Mouse (Mus musculus): ENCODE measurements at regions not wholly inside any gene's neighbourhood (a gene's known extent, or its start where the extent isn't known, plus 50 kb on each side); places are given as distances from the start of the nearest gene placed in this dataset.
A peak's percentile ranks its signal among the peaks of the same experiment; 100 is the strongest.

DNA sequence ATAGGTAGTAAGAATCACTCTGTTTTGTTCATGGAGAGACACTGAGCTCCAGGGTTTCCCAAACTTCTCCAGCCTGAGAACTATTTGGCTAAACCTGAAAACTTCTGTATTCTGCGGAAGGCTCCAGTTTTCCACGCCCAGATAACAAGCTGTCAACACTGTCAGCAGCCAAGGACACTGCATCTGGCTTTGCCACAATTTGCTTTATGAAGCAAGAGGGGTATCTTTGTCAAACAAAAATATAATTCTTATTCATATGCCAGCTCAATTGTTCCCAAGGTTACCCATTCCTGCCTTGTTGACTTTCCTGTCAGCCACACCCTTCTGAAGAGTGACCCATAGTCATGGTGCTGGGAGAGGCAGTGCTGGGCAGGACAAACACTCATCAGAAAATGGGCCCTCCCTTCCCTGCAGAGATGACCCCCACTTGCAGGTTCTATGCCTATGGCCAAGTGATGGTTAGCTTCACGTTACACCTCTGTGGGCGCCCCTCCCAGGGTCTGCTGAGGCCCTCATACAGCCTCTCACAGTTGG is 64.9 kb upstream of the Bod1 start:
- H3K36me3 ChIP-seq: no peaks in the 10 kb centered on the region
- no peaks in the 10 kb centered on the region for H3K9me3 ChIP-seq
- H3K27ac ChIP-seq (replicated peaks): no peak overlapping the region
- ATAC-seq (ENCODE audit: low FRiP score, low read depth): no peak
- no peak overlapping the region for H3K9ac ChIP-seq (replicated peaks)
- H3K4me2 ChIP-seq (replicated peaks): no peak overlapping the region
- no peaks in the 10 kb centered on the region for H3K27me3 ChIP-seq
- 86% methylated on average over 4 of the region's 4 CpGs for WGBS
- H3K4me1 ChIP-seq: peaks cover 24% of the 10 kb centered on the region
- no peak overlapping the region for H3K4me3 ChIP-seq

DNA sequence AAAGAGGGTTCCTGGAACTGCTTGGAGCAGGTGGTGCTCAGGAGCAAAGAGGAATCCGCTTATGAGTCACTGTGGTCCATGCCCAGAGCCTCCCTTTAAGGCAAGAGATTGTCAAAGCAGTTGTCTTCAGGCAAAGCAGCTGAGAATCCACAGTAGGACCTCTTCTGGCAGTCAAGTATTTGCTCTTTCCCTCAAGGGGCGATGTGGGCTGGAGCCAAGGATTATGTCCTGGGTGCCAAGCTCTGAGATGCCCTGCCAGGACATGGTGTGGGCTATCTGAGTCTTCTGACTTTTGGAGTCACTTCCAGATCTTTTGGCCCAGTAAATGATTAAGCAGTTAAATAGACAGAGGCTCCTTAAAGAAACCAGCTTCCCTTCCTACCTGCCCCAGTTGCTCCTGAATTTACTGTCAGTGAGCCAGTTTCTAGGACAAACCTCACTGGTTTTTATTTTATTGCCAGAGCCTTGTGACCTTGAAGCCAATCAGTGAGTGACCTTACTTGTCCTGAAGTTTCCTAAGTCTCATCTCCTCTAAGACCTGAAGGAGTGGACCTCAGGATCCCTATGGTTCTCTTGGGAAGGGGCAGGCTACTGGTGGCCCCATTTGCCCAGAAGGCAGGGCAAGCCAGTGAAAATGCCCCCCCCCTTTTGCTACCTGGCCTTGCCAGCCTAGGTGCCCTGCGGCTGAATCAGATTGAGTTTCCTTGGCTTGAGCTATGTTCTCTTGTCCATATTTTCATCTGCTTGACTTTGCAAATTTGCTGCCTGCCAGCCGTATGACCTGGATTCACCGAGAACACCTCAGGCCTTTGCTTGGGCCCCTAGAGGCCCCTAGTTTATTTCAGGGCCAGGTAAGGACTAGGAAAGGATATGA is 66.7 kb upstream of the Bod1 start:
- Histone ChIP-seq H3K9me3 (no peaks in the 10 kb centered on the region), H3K27me3 (no peaks in the 10 kb centered on the region), H3K4me3 (no peak overlapping the region), H3K4me2 (replicated peaks) (no peak overlapping the region), H3K9ac (replicated peaks) (no peak overlapping the region), H3K4me1 (peaks cover 13% of the 10 kb centered on the region), H3K36me3 (no peaks in the 10 kb centered on the region), H3K27ac (replicated peaks) (no peak overlapping the region)
- no peak for ATAC-seq (ENCODE audit: low FRiP score, low read depth)
- 88% methylated on average over 5 of the region's 5 CpGs for WGBS

GRCm38 (mm10) chr11:31740409-31740808 is 68.7 kb upstream of the Bod1 start:
- H3K27ac ChIP-seq (replicated peaks): no peak overlapping the region
- H3K9me3 ChIP-seq: no peaks in the 10 kb centered on the region
- no peak overlapping the region for H3K9ac ChIP-seq (replicated peaks)
- WGBS: 77% methylated on average over 5 of the region's 5 CpGs
- no peak overlapping the region for H3K4me3 ChIP-seq
- peaks cover 10% of the 10 kb centered on the region for H3K4me1 ChIP-seq
- H3K4me2 ChIP-seq (replicated peaks): no peak overlapping the region
- no peaks in the 10 kb centered on the region for H3K36me3 ChIP-seq
- ATAC-seq (ENCODE audit: low FRiP score, low read depth): no peak
- H3K27me3 ChIP-seq: no peaks in the 10 kb centered on the region

GRCm38 (mm10) chr11:31742160-31742559 is 70.5 kb upstream of the Bod1 start:
- WGBS: 11% methylated on average over 1 of the region's 1 CpGs
- Histone ChIP-seq H3K4me1 (peaks cover 16% of the 10 kb centered on the region), H3K27me3 (0 out of 2 replicates have a peak, but pooled peaks cover 5% of the 10 kb centered on the region)

DNA sequence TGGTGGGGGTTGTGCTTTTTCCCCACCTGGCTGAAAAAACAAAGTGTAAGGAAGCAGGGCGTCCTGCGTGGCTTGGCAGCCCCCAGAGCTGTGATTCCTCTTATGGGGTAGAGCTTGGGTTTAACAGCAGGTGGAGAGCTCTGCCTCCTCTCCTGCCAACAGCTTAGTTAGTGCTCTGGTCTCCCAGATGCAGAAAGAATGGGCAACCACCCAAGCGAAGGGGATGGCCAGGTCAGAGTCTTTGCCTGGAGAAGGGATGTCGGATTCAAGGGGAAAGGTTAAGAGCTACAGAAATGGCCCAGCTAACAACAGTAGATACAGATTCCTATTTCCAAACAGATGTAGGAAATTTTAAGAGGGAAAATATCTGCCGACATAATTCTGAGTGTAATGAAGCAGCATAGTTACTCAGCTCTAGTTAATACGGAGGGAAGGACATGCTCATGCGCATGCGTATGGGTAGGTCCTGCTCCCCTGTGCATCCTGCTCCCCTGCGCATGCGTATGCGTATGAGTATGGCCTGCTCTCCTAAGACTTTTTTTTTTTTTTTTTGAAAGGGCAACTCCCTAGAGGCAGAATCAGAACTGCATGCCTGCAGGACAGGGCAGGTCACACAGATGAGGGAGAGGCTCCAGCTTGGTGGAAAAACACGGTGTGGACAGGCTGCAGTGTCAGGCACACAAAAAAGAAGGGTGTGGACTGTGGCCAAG is 72.5 kb upstream of the Bod1 start:
- WGBS: 77% methylated on average over 12 of the region's 12 CpGs
- no peak overlapping the region for H3K4me2 ChIP-seq (replicated peaks)
- H3K9me3 ChIP-seq: no peaks in the 10 kb centered on the region
- 0 out of 2 replicates have a peak, but pooled peaks cover 5% of the 10 kb centered on the region for H3K27me3 ChIP-seq
- no peak overlapping the region for H3K27ac ChIP-seq (replicated peaks)
- H3K36me3 ChIP-seq: no peaks in the 10 kb centered on the region
- H3K4me3 ChIP-seq: no peak overlapping the region
- peaks cover 19% of the 10 kb centered on the region for H3K4me1 ChIP-seq
- ATAC-seq (ENCODE audit: low FRiP score, low read depth): no peak
- no peak overlapping the region for H3K9ac ChIP-seq (replicated peaks)

More at GRCm38 (mm10) chr11:31742160-31742559, 70.5 kb upstream of the Bod1 start:
- H3K4me2 ChIP-seq (replicated peaks): no peak overlapping the region
- no peak overlapping the region for H3K4me3 ChIP-seq
- no peaks in the 10 kb centered on the region for H3K9me3 ChIP-seq
- H3K27ac ChIP-seq (replicated peaks): no peak overlapping the region
- H3K36me3 ChIP-seq: no peaks in the 10 kb centered on the region
- ATAC-seq (ENCODE audit: low FRiP score, low read depth): no peak
- no peak overlapping the region for H3K9ac ChIP-seq (replicated peaks)

DNA sequence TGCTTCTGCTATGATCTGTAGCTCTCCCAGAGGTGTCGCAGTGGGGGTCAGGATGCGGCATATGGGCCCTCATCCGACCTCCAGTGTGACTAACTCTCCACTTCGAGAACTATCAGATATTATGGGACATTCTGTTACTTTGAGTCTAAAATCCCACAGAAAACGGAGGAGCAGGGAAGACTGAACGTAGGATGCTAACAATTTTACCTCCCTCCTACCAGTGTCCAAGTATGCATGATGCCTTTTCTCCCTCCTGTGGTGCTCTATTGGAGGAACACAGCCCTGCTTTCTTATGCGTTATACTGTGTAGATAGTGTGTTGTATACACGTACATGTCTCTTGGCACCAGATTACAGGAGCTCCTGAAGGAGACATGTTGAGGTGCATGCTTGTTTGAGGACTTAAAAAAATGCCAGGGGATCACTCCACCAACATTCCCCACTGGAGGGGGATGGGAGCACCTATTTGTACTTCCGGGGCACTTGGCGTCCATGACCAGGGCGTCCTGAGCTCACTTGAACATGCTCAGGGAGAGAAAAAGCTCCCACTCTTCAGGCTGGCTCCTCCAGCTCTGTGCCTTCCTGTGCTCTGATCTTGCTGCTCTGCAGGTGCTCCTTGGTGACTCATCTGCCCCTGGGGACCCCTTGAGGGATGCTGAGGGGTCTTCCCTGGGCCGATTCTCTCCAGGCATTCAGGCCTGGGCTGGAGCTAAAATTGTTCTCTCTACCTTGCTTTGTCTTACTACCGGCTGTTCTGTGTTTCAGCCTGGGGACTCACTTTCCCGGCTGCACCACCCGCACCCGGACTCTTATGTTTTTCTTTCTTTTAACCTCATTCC is 73.6 kb upstream of the Bod1 start:
- peaks cover 19% of the 10 kb centered on the region for H3K4me1 ChIP-seq

GRCm38 (mm10) chr11:31745866-31746248 is 74.2 kb upstream of the Bod1 start:
- 25% methylated on average over 5 of the region's 5 CpGs for WGBS
- peaks cover 19% of the 10 kb centered on the region for H3K4me1 ChIP-seq
- H3K36me3 ChIP-seq: no peaks in the 10 kb centered on the region
- no peak overlapping the region for H3K9ac ChIP-seq (replicated peaks)
- no peak overlapping the region for H3K4me2 ChIP-seq (replicated peaks)
- 0 out of 2 replicates have a peak, but pooled peaks cover 5% of the 10 kb centered on the region for H3K27me3 ChIP-seq
- ATAC-seq (ENCODE audit: low FRiP score, low read depth): no peak
- H3K27ac ChIP-seq (replicated peaks): no peak overlapping the region
- no peak overlapping the region for H3K4me3 ChIP-seq
- H3K9me3 ChIP-seq: no peaks in the 10 kb centered on the region

More for the DNA sequence above, 73.6 kb upstream of the Bod1 start:
- Histone ChIP-seq H3K27me3 (0 out of 2 replicates have a peak, but pooled peaks cover 5% of the 10 kb centered on the region), H3K4me2 (replicated peaks) (no peak overlapping the region), H3K4me3 (no peak overlapping the region), H3K9ac (replicated peaks) (no peak overlapping the region), H3K9me3 (no peaks in the 10 kb centered on the region), H3K27ac (replicated peaks) (no peak overlapping the region), H3K36me3 (no peaks in the 10 kb centered on the region)
- no peak for ATAC-seq (ENCODE audit: low FRiP score, low read depth)
- 55% methylated on average over 16 of the region's 16 CpGs for WGBS

DNA sequence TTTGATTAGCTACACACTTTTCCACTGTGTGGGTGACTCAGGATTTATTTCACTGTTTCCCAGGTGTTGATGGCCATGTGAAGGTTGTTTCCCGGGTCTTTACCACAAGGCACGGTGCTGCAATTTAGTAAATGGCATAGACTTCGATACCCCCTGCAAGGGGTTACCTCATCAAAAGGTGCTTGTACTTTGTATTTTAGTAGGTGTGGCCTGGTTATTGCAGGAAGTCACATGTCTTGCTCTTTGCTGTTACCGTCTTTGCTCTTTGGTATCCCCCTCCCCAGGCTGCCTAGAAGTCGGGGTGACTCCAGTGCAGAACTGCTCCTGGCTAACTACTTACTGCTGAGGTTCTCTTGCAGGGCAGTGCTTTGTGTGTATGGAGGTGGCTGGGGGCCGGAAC is 74.8 kb upstream of the Bod1 start:
- no peak overlapping the region for H3K4me3 ChIP-seq
- no peaks in the 10 kb centered on the region for H3K9me3 ChIP-seq
- H3K4me1 ChIP-seq: peaks cover 19% of the 10 kb centered on the region
- 0 out of 2 replicates have a peak, but pooled peaks cover 5% of the 10 kb centered on the region for H3K27me3 ChIP-seq
- H3K36me3 ChIP-seq: no peaks in the 10 kb centered on the region
- no peak overlapping the region for H3K27ac ChIP-seq (replicated peaks)
- H3K9ac ChIP-seq (replicated peaks): no peak overlapping the region
- ATAC-seq (ENCODE audit: low FRiP score, low read depth): no peak
- no peak overlapping the region for H3K4me2 ChIP-seq (replicated peaks)
- 87% methylated on average over 6 of the region's 6 CpGs for WGBS

DNA sequence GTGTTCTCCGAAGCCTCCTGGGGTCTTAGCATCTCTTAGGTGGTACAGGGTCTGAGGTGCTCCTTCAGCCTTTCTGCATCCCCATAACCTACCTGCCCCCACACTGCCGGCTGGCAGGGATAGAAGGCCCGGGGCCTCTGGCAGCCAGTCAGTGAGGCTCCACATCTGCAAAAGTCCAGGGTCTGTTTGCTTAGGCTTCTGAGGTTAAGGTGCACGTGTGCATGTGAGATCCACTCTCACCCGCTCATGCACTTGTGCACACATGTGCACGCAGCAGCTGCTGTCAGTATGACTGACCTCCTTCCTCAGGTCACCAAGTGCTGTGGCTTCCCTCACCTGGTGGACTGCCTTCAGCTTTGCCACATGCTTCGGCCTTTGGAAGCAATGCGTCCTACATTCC is 75.3 kb upstream of the Bod1 start:
- 74% methylated on average over 8 of the region's 8 CpGs for WGBS
- Histone ChIP-seq H3K9ac (replicated peaks) (no peak overlapping the region), H3K27me3 (0 out of 2 replicates have a peak, but pooled peaks cover 5% of the 10 kb centered on the region), H3K9me3 (no peaks in the 10 kb centered on the region), H3K4me3 (no peak overlapping the region), H3K4me1 (peaks cover 19% of the 10 kb centered on the region), H3K4me2 (replicated peaks) (no peak overlapping the region), H3K36me3 (no peaks in the 10 kb centered on the region), H3K27ac (replicated peaks) (no peak overlapping the region)
- no peak for ATAC-seq (ENCODE audit: low FRiP score, low read depth)

- H3K27me3 ChIP-seq: 0 out of 2 replicates have a peak, but pooled peaks cover 5% of the 10 kb centered on the region
- no peaks in the 10 kb centered on the region for H3K9me3 ChIP-seq
- H3K27ac ChIP-seq (replicated peaks): 0 out of 2 replicates have a peak overlapping the region, but pooled peaks have one; percentile 42
- H3K4me2 ChIP-seq (replicated peaks): no peak overlapping the region
- no peak for ATAC-seq (ENCODE audit: low FRiP score, low read depth)
- no peaks in the 10 kb centered on the region for H3K36me3 ChIP-seq
- no peak overlapping the region for H3K9ac ChIP-seq (replicated peaks)
- 58% methylated on average over 5 of the region's 5 CpGs for WGBS
- H3K4me3 ChIP-seq: no peak overlapping the region
- H3K4me1 ChIP-seq: peaks cover 22% of the 10 kb centered on the region
These were observed 76.7 kb upstream of the Bod1 start for GRCm38 (mm10) chr11:31748275-31748815.

DNA sequence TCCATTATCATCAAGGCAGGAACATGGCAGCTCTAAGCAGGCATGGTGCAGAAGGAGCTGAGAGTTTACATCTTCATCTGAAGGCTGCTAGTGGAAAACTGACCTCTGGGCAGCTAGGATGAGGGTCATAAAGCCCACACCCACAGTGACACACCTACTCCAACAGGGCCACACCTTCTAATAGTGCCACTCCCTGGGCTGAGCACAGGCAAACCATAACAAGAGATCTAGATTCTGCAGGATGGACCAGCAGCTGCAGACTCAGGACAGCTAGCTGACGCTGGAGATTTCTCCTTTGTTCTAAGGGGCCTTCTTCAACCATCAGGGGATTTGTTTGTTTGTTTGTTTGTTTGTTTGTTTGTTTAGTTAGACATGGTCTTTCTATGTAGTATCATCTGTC is 79.6 kb upstream of the Bod1 start:
- Histone ChIP-seq H3K4me3 (no peak overlapping the region), H3K36me3 (no peaks in the 10 kb centered on the region), H3K4me2 (replicated peaks) (no peak overlapping the region), H3K4me1 (peaks cover 27% of the 10 kb centered on the region), H3K9ac (replicated peaks) (no peak overlapping the region), H3K9me3 (no peaks in the 10 kb centered on the region), H3K27ac (replicated peaks) (no peak overlapping the region), H3K27me3 (0 out of 2 replicates have a peak, but pooled peaks cover 5% of the 10 kb centered on the region)
- WGBS: 85% methylated on average over 1 of the region's 1 CpGs
- no peak for ATAC-seq (ENCODE audit: low FRiP score, low read depth)
